ENCODE assay signal across 9 mouse cellular contexts in genomic region chr10:128583644-128584043, GRCm38 (mm10). TPM values are rescaled to one million over a fixed set of nuclear protein-coding genes. Genes with fewer than 3 reads are reported as not detected.
DNase-seq lines count a peak whose midpoint lies in the region; ATAC-seq lines count a peak whose summit lies in the region.
"Had no signal": no experiment of that assay in that cellular context is flagged by ENCODE, and none has a peak within 500 bp of the region (broad histone marks: within the 10 kb centered on the region; RNA-seq: fewer than 3 reads in every experiment).

No protein-coding gene starts in this region.

- peaks cover 10% of the 10 kb centered on the region; the same call in 1 of the 2 replicates for H3K4me1 ChIP-seq in embryonic facial prominence, embryonic 14.5 days (ENCODE audit: control insufficient read depth, insufficient read depth, low read length)
- peaks cover 3% of the 10 kb centered on the region; the same call in 1 of the 2 replicates for H3K4me1 ChIP-seq in intestine, embryonic 14.5 days (replicated peaks; ENCODE audit: control insufficient read depth, insufficient read depth, low read length)
- H3K4me1 ChIP-seq in neural tube, embryonic 15.5 days, result no peaks in the 10 kb centered on the region

- DNase-seq in 3134 (ENCODE audit: extremely low read depth, insufficient read length, low spot score), result peak; percentile 62
- DNase-seq in NIH3T3 (ENCODE audit: low read depth), result peak; percentile 39
- peak; percentile 46 for DNase-seq in embryonic facial prominence, embryonic 14.5 days (ENCODE audit: low spot score)
- no peak for DNase-seq in intestine, embryonic 14.5 days (ENCODE audit: low spot score)
- peak; percentile 83 for DNase-seq in lung, postnatal 10 days
- no peak for DNase-seq in c-Kit-positive CD71-positive TER-119-positive erythroid progenitor cells, embryonic 14.5 days (ENCODE audit: low spot score)
- no peak for DNase-seq in thymus, postnatal 0 days (ENCODE audit: low spot score)

- ATAC-seq in embryonic facial prominence, embryonic 14.5 days (ENCODE audit: low read depth), result no peak
- no peak; the same call in 1 of the 2 replicates for ATAC-seq in intestine, embryonic 14.5 days (replicated peaks; ENCODE audit: low FRiP score, low TSS enrichment, low read depth)
- ATAC-seq in neural tube, embryonic 15.5 days (ENCODE audit: low FRiP score), result no peak

- no peak overlapping the region for H3K4me3 ChIP-seq in embryonic facial prominence, embryonic 14.5 days (ENCODE audit: low read depth, low read length)
- H3K4me3 ChIP-seq in intestine, embryonic 14.5 days (ENCODE audit: low read depth, low read length), result no peak overlapping the region
- no peak overlapping the region for H3K4me3 ChIP-seq in neural tube, embryonic 15.5 days (replicated peaks)
- H3K4me3 ChIP-seq: limb, embryonic 15.5 days had no signal

- H3K36me3 ChIP-seq in embryonic facial prominence, embryonic 14.5 days (ENCODE audit: control insufficient read depth, insufficient read depth, low read length), result no peaks in the 10 kb centered on the region
- H3K36me3 ChIP-seq in intestine, embryonic 14.5 days (ENCODE audit: control insufficient read depth, insufficient read depth, low read length), result peaks cover 5% of the 10 kb centered on the region; the same call in 1 of the 2 replicates
- no peaks in the 10 kb centered on the region for H3K36me3 ChIP-seq in neural tube, embryonic 15.5 days
- H3K36me3 ChIP-seq: limb, embryonic 15.5 days had no signal

- 38% methylated on average over 7 of the region's 7 CpGs for WGBS in embryonic facial prominence, embryonic 14.5 days
- 25% methylated on average over 7 of the region's 7 CpGs for WGBS in intestine, embryonic 14.5 days
- 30% methylated on average over 7 of the region's 7 CpGs for WGBS in neural tube, embryonic 15.5 days

- peaks cover 17% of the 10 kb centered on the region for H3K27me3 ChIP-seq in embryonic facial prominence, embryonic 14.5 days (replicated peaks; ENCODE audit: control insufficient read depth, insufficient read depth, low read length)
- H3K27me3 ChIP-seq in intestine, embryonic 14.5 days (replicated peaks; ENCODE audit: control insufficient read depth, insufficient read depth, low read length), result peaks cover 26% of the 10 kb centered on the region
- peaks cover 39% of the 10 kb centered on the region for H3K27me3 ChIP-seq in neural tube, embryonic 15.5 days (replicated peaks)

- H3K9ac ChIP-seq in embryonic facial prominence, embryonic 14.5 days (ENCODE audit: low read depth, low read length), result no peak overlapping the region; the same call in 1 of the 2 replicates
- H3K9ac ChIP-seq in intestine, embryonic 14.5 days (ENCODE audit: low read length), result no peak overlapping the region
- H3K9ac ChIP-seq in neural tube, embryonic 15.5 days (replicated peaks), result no peak overlapping the region
- H3K9ac ChIP-seq: limb, embryonic 15.5 days had no signal

- no peak overlapping the region for H3K27ac ChIP-seq in embryonic facial prominence, embryonic 14.5 days (replicated peaks; ENCODE audit: low read depth, low read length)
- no peak overlapping the region for H3K27ac ChIP-seq in intestine, embryonic 14.5 days (ENCODE audit: low read depth)
- H3K27ac ChIP-seq in neural tube, embryonic 15.5 days (replicated peaks), result no peak overlapping the region
- H3K27ac ChIP-seq: limb, embryonic 15.5 days had no signal

- H3K9me3 ChIP-seq in embryonic facial prominence, embryonic 14.5 days (ENCODE audit: control insufficient read depth, low read length), result no peaks in the 10 kb centered on the region
- no peaks in the 10 kb centered on the region for H3K9me3 ChIP-seq in intestine, embryonic 14.5 days (ENCODE audit: control insufficient read depth, low read length)
- H3K9me3 ChIP-seq in neural tube, embryonic 15.5 days (replicated peaks), result no peaks in the 10 kb centered on the region
- H3K9me3 ChIP-seq: limb, embryonic 15.5 days had no signal

- H3K4me2 ChIP-seq in embryonic facial prominence, embryonic 14.5 days (ENCODE audit: low read depth, low read length), result peak overlapping the region; percentile 32
- peak overlapping the region; percentile 20; the same call in 1 of the 2 replicates for H3K4me2 ChIP-seq in intestine, embryonic 14.5 days (ENCODE audit: low read length)
- no peak overlapping the region for H3K4me2 ChIP-seq in neural tube, embryonic 15.5 days
- H3K4me2 ChIP-seq: limb, embryonic 15.5 days had no signal

RNA-seq across cellular contexts. Expression of gene Erbb3, which starts 5.8 kb away (rescaled TPM):
- 22.5 and 22.7 TPM in 2 replicates for polyA plus RNA-seq in embryonic facial prominence, embryonic 14.5 days (2014; fragmentation: Nextera tagmentation; extraction: Ambion mirVana)
- 31.2 and 32.4 TPM in 2 replicates for polyA plus RNA-seq in intestine, embryonic 14.5 days (2014; fragmentation: Nextera tagmentation; extraction: Ambion mirVana)
- polyA plus RNA-seq in neural tube, embryonic 15.5 days (2015; fragmentation: Nextera tagmentation; extraction: Ambion mirVana), result 3.1 and 6.6 TPM in 2 replicates
- 0.85 and 0.87 TPM in 2 replicates for polyA plus RNA-seq in thymus, postnatal 0 days (2015; fragmentation: Nextera tagmentation; extraction: Ambion mirVana)

RNA-seq across cellular contexts. Expression of gene Pa2g4, which starts 17.9 kb away (rescaled TPM):
- polyA plus RNA-seq in embryonic facial prominence, embryonic 14.5 days (2014; fragmentation: Nextera tagmentation; extraction: Ambion mirVana), result 187 and 202 TPM in 2 replicates
- polyA plus RNA-seq in intestine, embryonic 14.5 days (2014; fragmentation: Nextera tagmentation; extraction: Ambion mirVana), result 248 and 252 TPM in 2 replicates
- 121 and 157 TPM in 2 replicates for polyA plus RNA-seq in neural tube, embryonic 15.5 days (2015; fragmentation: Nextera tagmentation; extraction: Ambion mirVana)
- polyA plus RNA-seq in thymus, postnatal 0 days (2015; fragmentation: Nextera tagmentation; extraction: Ambion mirVana), result 238 and 264 TPM in 2 replicates

RNA-seq across cellular contexts. Expression of gene Rpl41, which starts 34.5 kb away (rescaled TPM):
- 4,564 and 5,119 TPM in 2 replicates for polyA plus RNA-seq in embryonic facial prominence, embryonic 14.5 days (2014; fragmentation: Nextera tagmentation; extraction: Ambion mirVana)
- polyA plus RNA-seq in intestine, embryonic 14.5 days (2014; fragmentation: Nextera tagmentation; extraction: Ambion mirVana), result 4,682 and 5,210 TPM in 2 replicates
- 2,372 and 2,481 TPM in 2 replicates for polyA plus RNA-seq in neural tube, embryonic 15.5 days (2015; fragmentation: Nextera tagmentation; extraction: Ambion mirVana)
- polyA plus RNA-seq in thymus, postnatal 0 days (2015; fragmentation: Nextera tagmentation; extraction: Ambion mirVana), result 4,302 and 4,551 TPM in 2 replicates

RNA-seq across cellular contexts. Expression of gene Zc3h10, which starts 36.1 kb away (rescaled TPM):
- 11.4 and 12.5 TPM in 2 replicates for polyA plus RNA-seq in embryonic facial prominence, embryonic 14.5 days (2014; fragmentation: Nextera tagmentation; extraction: Ambion mirVana)
- polyA plus RNA-seq in intestine, embryonic 14.5 days (2014; fragmentation: Nextera tagmentation; extraction: Ambion mirVana), result 11.3 TPM in 2 replicates
- polyA plus RNA-seq in neural tube, embryonic 15.5 days (2015; fragmentation: Nextera tagmentation; extraction: Ambion mirVana), result 16.0 and 16.2 TPM in 2 replicates
- polyA plus RNA-seq in thymus, postnatal 0 days (2015; fragmentation: Nextera tagmentation; extraction: Ambion mirVana), result 17.8 and 18.8 TPM in 2 replicates

RNA-seq across cellular contexts. Expression of gene Rps26, which starts 42.9 kb away (rescaled TPM):
- polyA plus RNA-seq in embryonic facial prominence, embryonic 14.5 days (2014; fragmentation: Nextera tagmentation; extraction: Ambion mirVana), result 1,114 and 1,162 TPM in 2 replicates
- polyA plus RNA-seq in intestine, embryonic 14.5 days (2014; fragmentation: Nextera tagmentation; extraction: Ambion mirVana), result 1,095 and 1,163 TPM in 2 replicates
- polyA plus RNA-seq in neural tube, embryonic 15.5 days (2015; fragmentation: Nextera tagmentation; extraction: Ambion mirVana), result 381 and 453 TPM in 2 replicates
- polyA plus RNA-seq in thymus, postnatal 0 days (2015; fragmentation: Nextera tagmentation; extraction: Ambion mirVana), result 1,143 and 1,215 TPM in 2 replicates

Comparison
In these comparisons a context has a peak if more than half of its experiments do, and no peak if none do; other contexts are left out.
1. DNase-seq: peak in 3134 (single experiment), NIH3T3 (single experiment), embryonic facial prominence, embryonic 14.5 days (single experiment) and lung, postnatal 10 days (single experiment); none in intestine, embryonic 14.5 days (single experiment), c-Kit-positive CD71-positive TER-119-positive erythroid progenitor cells, embryonic 14.5 days (single experiment) and thymus, postnatal 0 days (single experiment).